Mouse (Mus musculus) spleen, postnatal 10 days (tissue): ENCODE results near the gene Vgf.

Source experiments
- DNase-seq, 2 experiments: peaks; one replicate each; pipeline ENCODE4 v3.0.0; 2021 to 2022; ENCODE audit warnings: low spot score in 2 of 2

The Vgf gene

GRCm38 (mm10) chr5:137026092-137026491 is at the start of gene Vgf:
Gene Vgf (plus strand): TSS chr5:137026392.
- DNase-seq: no peak

GRCm38 (mm10) chr5:136977769-136978168 is 48.4 kb upstream of the Vgf start:
- DNase-seq: no peak

GRCm38 (mm10) chr5:136979762-136980161 is 46.4 kb upstream of the Vgf start:
- no peak for DNase-seq

GRCm38 (mm10) chr5:136980974-136981373 is 45.2 kb upstream of the Vgf start:
- no peak for DNase-seq

- DNase-seq: peak in 1 of 2 experiments; percentile 78
Observed at GRCm38 (mm10) chr5:136982338-136982930, 43.8 kb upstream of the Vgf start.

GRCm38 (mm10) chr5:136984828-136985227 is 41.4 kb upstream of the Vgf start:
- DNase-seq: no peak

- peak in 1 of 2 experiments; percentile 98 for DNase-seq
Observed at GRCm38 (mm10) chr5:136986695-136987137, 39.5 kb upstream of the Vgf start, which contains the start of gene Plod3. Gene Plod3 (plus strand): TSS chr5:136987019.

- peak; percentile 67 to 82 for DNase-seq
Observed at GRCm38 (mm10) chr5:136987138-136987933, 38.9 kb upstream of the Vgf start.

- DNase-seq: no peak
Observed at GRCm38 (mm10) chr5:136987934-136988271, 38.3 kb upstream of the Vgf start, which contains the start of gene Znhit1. Gene Znhit1 (minus strand): TSS chr5:136988021.

GRCm38 (mm10) chr5:136988420-136988819 is 37.8 kb upstream of the Vgf start:
- peak in 1 of 2 experiments; percentile 40 for DNase-seq

- no peak for DNase-seq
Observed at GRCm38 (mm10) chr5:136989801-136990200, 36.4 kb upstream of the Vgf start.

- no peak for DNase-seq
Observed at GRCm38 (mm10) chr5:136999449-136999848, 26.7 kb upstream of the Vgf start.

- DNase-seq: no peak
Observed at GRCm38 (mm10) chr5:137000612-137001011, 25.6 kb upstream of the Vgf start.

- no peak for DNase-seq
Observed at GRCm38 (mm10) chr5:137007276-137007675, 18.9 kb upstream of the Vgf start.

- peak in 1 of 2 experiments; percentile 68 for DNase-seq
Observed at GRCm38 (mm10) chr5:137009988-137010387, 16.2 kb upstream of the Vgf start.

- no peak for DNase-seq
Observed at GRCm38 (mm10) chr5:137012401-137012950, 13.7 kb upstream of the Vgf start.

- no peak for DNase-seq
Observed at GRCm38 (mm10) chr5:137015913-137016312, 10.3 kb upstream of the Vgf start.

GRCm38 (mm10) chr5:137024318-137024717 is 1.9 kb upstream of the Vgf start:
- no peak for DNase-seq

- DNase-seq: peak; percentile 81 to 90
Observed at GRCm38 (mm10) chr5:137025132-137025531, 1.1 kb upstream of the Vgf start.

- DNase-seq: no peak
Observed at GRCm38 (mm10) chr5:137028561-137029272, 2.5 kb downstream of the Vgf start.

- DNase-seq: no peak
Observed at GRCm38 (mm10) chr5:137029273-137029585, 3.0 kb downstream of the Vgf start.
